Mouse (Mus musculus) hindbrain, postnatal 0 days (tissue): ENCODE results near the gene Neurl4. TPM values are rescaled to one million over a fixed set of nuclear protein-coding genes. Genes with fewer than 3 reads are reported as not detected.

Source experiments
- ATAC-seq: fragments of 200-750 bp; cut with Nextera tagmentation; 2 replicates; pipeline ENCODE4 v1.8.0; 2017; ENCODE audit warnings: mild to moderate bottlenecking, moderate TSS enrichment, moderate library complexity
- DNase-seq: peaks from one replicate; pipeline ENCODE4 v3.0.0-alpha.2; 2015; ENCODE audit warnings: low spot score
- H3K27ac ChIP-seq: fragments of 300-500 bp; sonication (generic); 2 replicates; pipeline ENCODE4 v1.5.1; 2014; ENCODE audit warnings: mild to moderate bottlenecking
- H3K27me3 ChIP-seq: fragments of 300-500 bp; sonication (generic); 2 replicates; pipeline ENCODE4 v1.6.1; 2014; ENCODE audit warnings: low read length, mixed read lengths; ENCODE audit not compliant: insufficient read depth
- H3K36me3 ChIP-seq: fragments of 300-500 bp; sonication (generic); 2 replicates; pipeline ENCODE4 v1.6.1; 2014; ENCODE audit warnings: low read length, mixed read lengths; ENCODE audit not compliant: insufficient read depth
- H3K4me1 ChIP-seq: fragments of 300-500 bp; sonication (generic); 2 replicates; pipeline ENCODE4 v1.6.1; 2014; ENCODE audit warnings: antibody characterized with exemption, low read length, mixed read lengths; ENCODE audit not compliant: insufficient read depth
- H3K4me2 ChIP-seq: fragments of 300-500 bp; sonication (generic); 2 replicates; pipeline ENCODE4 v1.6.1; 2014; ENCODE audit warnings: low read depth, mild to moderate bottlenecking, low read length, moderate library complexity, mixed read lengths
- H3K4me3 ChIP-seq: fragments of 300-500 bp; sonication (generic); 2 replicates; pipeline ENCODE4 v1.5.1; 2014; ENCODE audit warnings: low read length
- H3K9ac ChIP-seq: fragments of 300-500 bp; sonication (generic); replicated peaks from 2 replicates; pipeline ENCODE4 v1.6.1; 2014; ENCODE audit warnings: mild to moderate bottlenecking, low read length, moderate library complexity, mixed read lengths
- H3K9me3 ChIP-seq: fragments of 300-500 bp; sonication (generic); 2 replicates; pipeline ENCODE4 v1.6.1; 2016; ENCODE audit warnings: low read length, mixed read lengths
- CTCF ChIP-seq: IDR thresholded peaks from 2 replicates; pipeline ENCODE4 v1.5.1; 2016; ENCODE audit warnings: antibody characterized with exemption, control low read depth, low read depth
- WGBS: fragments of 180-500 bp; shearing (Covaris S2); extraction: QIAGEN DNeasy Blood & Tissue Kit; methylation state at CpG from one replicate; pipeline ENCODE4 v1.1.7; 2014; 5-methylcytosine and 5-hydroxymethylcytosine counted together
- polyA plus RNA-seq: library from polyadenylated mRNA; unstranded; fragments of >200 nt; fragmentation: Nextera tagmentation; extraction: Ambion mirVana; gene quantifications from 2 replicates; pipeline ENCODE4 v1.2.1, GENCODE M21; 2015
- total RNA-seq: library from RNA; depleted of rRNA; stranded (reverse); fragments of >200 nt; gene quantifications from 2 replicates; pipeline ENCODE4 v1.2.3, GENCODE M21; 2014

Gene Neurl4
- total and polyA plus RNA-seq, 2 experiments from 2014 or later, result 11.9 to 118 TPM

DNA sequence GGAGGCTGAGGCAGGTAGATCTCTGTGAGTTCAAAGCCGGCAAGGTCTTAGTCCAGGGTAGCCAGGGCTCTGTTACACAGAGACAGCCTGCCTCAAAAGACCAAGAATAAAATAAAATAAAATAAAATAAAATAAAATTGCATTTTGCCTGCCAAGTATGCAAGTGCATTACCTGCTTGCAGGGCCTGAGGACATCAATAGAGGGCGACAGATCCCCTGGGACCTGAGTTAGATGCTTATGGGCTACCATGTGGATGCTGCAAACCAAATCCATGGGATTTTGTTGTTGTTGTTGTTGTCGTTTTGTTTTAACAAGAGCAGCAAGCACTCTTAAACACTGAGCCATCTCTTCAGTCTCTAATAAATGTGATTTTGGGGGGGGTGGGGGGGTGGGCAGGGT lies 31.4 kb downstream of the Neurl4 start:
- Histone ChIP-seq H3K9me3 (no peaks in the 10 kb centered on the region), H3K4me3 (no peak overlapping the region), H3K27ac (no peak overlapping the region), H3K36me3 (no peaks in the 10 kb centered on the region), H3K4me1 (peaks cover 16% of the 10 kb centered on the region; the same call in 1 of the 2 replicates), H3K9ac (no peak overlapping the region), H3K27me3 (peaks cover 6% of the 10 kb centered on the region; the same call in 1 of the 2 replicates), H3K4me2 (no peak overlapping the region)
- TF ChIP-seq CTCF, result peak; percentile 22
- peak; percentile 37 for DNase-seq
- 48% methylated on average over 3 of the region's 3 CpGs for WGBS
- no peak for ATAC-seq

DNA sequence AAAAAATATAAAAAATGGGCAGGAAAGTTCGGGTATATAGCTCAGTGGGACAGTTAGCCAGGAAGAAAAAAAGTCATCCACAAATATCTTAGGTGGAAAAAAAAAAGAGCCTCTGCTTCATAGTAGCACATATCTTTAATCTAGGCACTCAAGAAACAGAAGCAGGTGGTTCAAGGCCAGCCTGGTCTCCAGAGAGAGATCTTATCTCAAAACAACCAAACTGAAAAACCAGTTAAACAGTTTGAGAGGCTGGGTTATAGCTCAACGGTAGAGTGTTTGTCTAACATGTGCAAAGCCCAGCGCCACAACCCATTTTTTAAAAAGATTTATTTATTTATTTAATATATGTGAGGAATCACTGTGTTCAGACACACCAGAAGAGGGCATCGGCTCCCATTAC lies 32.2 kb downstream of the Neurl4 start:
- 70% methylated on average over 4 of the region's 4 CpGs for WGBS
- Histone ChIP-seq H3K9ac (no peak overlapping the region), H3K27ac (no peak overlapping the region), H3K4me2 (no peak overlapping the region), H3K36me3 (no peaks in the 10 kb centered on the region), H3K9me3 (no peaks in the 10 kb centered on the region), H3K27me3 (peaks cover 6% of the 10 kb centered on the region; the same call in 1 of the 2 replicates), H3K4me3 (no peak overlapping the region), H3K4me1 (peaks cover 16% of the 10 kb centered on the region; the same call in 1 of the 2 replicates)
- TF ChIP-seq CTCF, result no peak
- no peak for ATAC-seq
- no peak for DNase-seq

GRCm38 (mm10) chr11:69934169-69934568 lies 33.3 kb downstream of the Neurl4 start:
- H3K27ac ChIP-seq, result no peak overlapping the region
- ATAC-seq (peak; percentile 64), DNase-seq (peak; percentile 91)
- H3K27me3 ChIP-seq, result peaks cover 6% of the 10 kb centered on the region; the same call in 1 of the 2 replicates
- TF ChIP-seq CTCF, result peak; percentile 94
- H3K4me2 ChIP-seq, result peak overlapping the region; percentile 29; the same call in 1 of the 2 replicates
- under 1% methylated on average over 18 of the region's 18 CpGs for WGBS
- H3K9me3 ChIP-seq, result no peaks in the 10 kb centered on the region
- H3K36me3 ChIP-seq, result no peaks in the 10 kb centered on the region
- H3K4me3 ChIP-seq, result no peak overlapping the region; the same call in 1 of the 2 replicates
- H3K9ac ChIP-seq, result no peak overlapping the region
- peaks cover 16% of the 10 kb centered on the region; the same call in 1 of the 2 replicates for H3K4me1 ChIP-seq

DNA sequence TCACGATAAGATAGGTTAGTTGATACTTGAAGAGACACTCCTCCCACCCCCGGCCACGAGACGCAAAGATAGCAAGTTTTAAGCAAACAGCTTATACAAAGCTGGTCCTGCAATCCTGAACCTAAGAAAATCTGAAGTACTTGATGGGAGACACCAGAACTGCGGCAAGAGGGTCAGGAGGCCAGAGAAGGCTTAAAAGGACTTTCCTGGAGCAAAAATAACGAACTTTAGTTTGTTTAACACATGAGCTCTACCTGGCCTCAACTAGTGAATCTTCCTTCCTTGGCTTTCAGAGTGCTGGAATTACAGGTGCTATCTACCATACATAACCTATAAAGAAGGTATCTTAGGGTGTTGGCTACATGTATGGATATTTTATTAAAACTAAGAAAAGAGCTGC lies 33.8 kb downstream of the Neurl4 start:
- no peak overlapping the region for H3K4me3 ChIP-seq
- no peak for DNase-seq
- H3K27me3 ChIP-seq, result peaks cover 6% of the 10 kb centered on the region; the same call in 1 of the 2 replicates
- TF ChIP-seq CTCF, result no peak
- H3K27ac ChIP-seq, result no peak overlapping the region
- no peak overlapping the region for H3K9ac ChIP-seq
- peak overlapping the region; percentile 29; the same call in 1 of the 2 replicates for H3K4me2 ChIP-seq
- WGBS, result 20% methylated on average over 6 of the region's 6 CpGs
- no peaks in the 10 kb centered on the region for H3K9me3 ChIP-seq
- H3K36me3 ChIP-seq, result no peaks in the 10 kb centered on the region
- no peak for ATAC-seq
- H3K4me1 ChIP-seq, result peaks cover 16% of the 10 kb centered on the region; the same call in 1 of the 2 replicates

DNA sequence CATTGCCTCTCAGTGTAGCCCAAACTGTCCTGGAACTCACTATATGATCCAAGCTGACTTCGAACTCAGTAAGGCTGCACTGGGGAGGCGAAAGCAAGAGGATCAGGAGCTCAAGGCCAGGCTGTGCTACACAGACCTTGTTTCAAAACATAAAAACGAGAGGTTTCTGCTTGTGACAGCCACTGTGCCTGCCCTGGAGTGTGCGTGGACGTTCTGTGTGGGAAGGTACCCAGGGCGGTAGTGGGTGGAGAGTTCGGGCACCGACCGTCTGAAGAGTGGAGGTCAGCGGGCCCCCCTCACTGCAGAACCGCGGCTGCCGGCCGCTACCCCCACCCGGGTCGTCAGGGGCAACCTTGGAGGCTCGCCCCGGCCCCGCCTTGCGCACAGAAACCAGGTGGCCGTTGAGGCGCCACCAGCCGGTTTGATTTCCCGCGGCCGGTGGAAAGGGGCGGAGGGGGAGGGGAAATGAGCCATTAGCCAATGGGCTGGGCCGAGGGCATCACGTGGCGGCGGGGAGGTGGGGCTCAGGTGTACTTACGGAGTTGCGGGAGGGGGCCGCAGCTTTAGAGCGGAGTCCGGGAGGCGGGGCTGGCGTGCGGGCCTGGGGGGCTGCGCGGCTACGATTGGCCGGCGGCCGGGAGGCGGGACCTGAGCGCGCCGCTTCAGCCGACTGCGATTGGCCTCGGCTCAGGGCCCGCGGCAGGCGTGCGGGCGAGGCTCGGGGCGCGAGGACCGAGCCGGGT lies 34.4 kb downstream of the Neurl4 start, which contains the start of gene Ybx2:
Gene Ybx2, plus strand, starts transcription at position 660 of the 743 bp plus-strand sequence.
- H3K4me1 ChIP-seq, result peaks cover 16% of the 10 kb centered on the region; the same call in 1 of the 2 replicates
- WGBS, result 1% methylated on average over 61 of the region's 62 CpGs
- peak; percentile 95 for DNase-seq
- no peaks in the 10 kb centered on the region for H3K36me3 ChIP-seq
- no peaks in the 10 kb centered on the region for H3K9me3 ChIP-seq
- H3K27me3 ChIP-seq, result peaks cover 6% of the 10 kb centered on the region; the same call in 1 of the 2 replicates
- ATAC-seq, result peak; percentile 93
- peak within 1 kb of the TSS; percentile 58 for H3K9ac ChIP-seq
- peak within 1 kb of the TSS; percentile 51 for H3K4me3 ChIP-seq
- 0 out of 2 replicates have a peak, but pooled peaks have one; percentile 29 for TF ChIP-seq CTCF
- H3K4me2 ChIP-seq, result peak within 1 kb of the TSS; percentile 89
- H3K27ac ChIP-seq, result peak within 1 kb of the TSS; percentile 26; the same call in 1 of the 2 replicates

DNA sequence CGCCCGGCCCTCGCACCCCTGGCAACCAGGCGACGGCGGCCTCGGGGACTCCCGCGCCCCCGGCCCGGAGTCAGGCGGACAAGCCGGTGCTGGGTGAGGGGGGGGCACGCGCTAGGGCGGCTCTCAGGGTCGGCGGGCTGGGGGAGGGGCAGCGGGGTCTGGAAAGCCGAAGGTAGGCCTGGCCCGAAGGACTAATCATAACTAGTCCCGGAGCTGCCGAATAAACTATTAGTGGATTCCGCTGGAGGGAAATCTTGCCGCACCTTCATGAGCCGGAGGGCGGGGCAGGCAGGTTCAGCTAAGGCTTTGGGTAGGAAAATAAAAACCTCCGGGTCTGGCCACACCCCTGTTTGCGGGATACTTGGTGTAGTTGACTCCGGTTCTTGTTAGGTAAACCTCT lies 35.3 kb downstream of the Neurl4 start:
- Histone ChIP-seq H3K27ac (no peak overlapping the region; the same call in 1 of the 2 replicates), H3K27me3 (peaks cover 6% of the 10 kb centered on the region; the same call in 1 of the 2 replicates), H3K36me3 (no peaks in the 10 kb centered on the region), H3K4me2 (peak overlapping the region; percentile 89), H3K4me1 (peaks cover 16% of the 10 kb centered on the region; the same call in 1 of the 2 replicates), H3K9me3 (no peaks in the 10 kb centered on the region), H3K4me3 (peak overlapping the region; percentile 51), H3K9ac (peak overlapping the region; percentile 58)
- DNase-seq, result no peak
- ATAC-seq, result no peak
- TF ChIP-seq CTCF, result no peak
- 2% methylated on average over 30 of the region's 30 CpGs for WGBS
